Mouse (Mus musculus): ENCODE measurements around the gene Col25a1.

The Col25a1 gene

GRCm38 (mm10) chr3:130494192-130494591 is 362.9 kb downstream of the Col25a1 start:
- DNase-seq = no peak

- DNase-seq = peak; percentile 19
These were observed 363.5 kb downstream of the Col25a1 start for GRCm38 (mm10) chr3:130494665-130495396.

GRCm38 (mm10) chr3:130497036-130497435 is 365.7 kb downstream of the Col25a1 start:
- DNase-seq = no peak

- no peak for DNase-seq
These were observed 370.4 kb downstream of the Col25a1 start for GRCm38 (mm10) chr3:130501713-130502112.

GRCm38 (mm10) chr3:130508330-130508729 is 377.0 kb downstream of the Col25a1 start:
- no peak for DNase-seq

GRCm38 (mm10) chr3:130518457-130518879 is 387.2 kb downstream of the Col25a1 start:
- DNase-seq = no peak

- no peak for DNase-seq
These were observed 390.7 kb downstream of the Col25a1 start for GRCm38 (mm10) chr3:130521834-130522476.

- DNase-seq = no peak
These were observed 391.7 kb downstream of the Col25a1 start for GRCm38 (mm10) chr3:130523019-130523418.

- no peak for DNase-seq
These were observed 393.3 kb downstream of the Col25a1 start for GRCm38 (mm10) chr3:130524367-130525137.

- DNase-seq = no peak
These were observed 403.7 kb downstream of the Col25a1 start for GRCm38 (mm10) chr3:130535021-130535420.

GRCm38 (mm10) chr3:130541541-130541940 is 410.2 kb downstream of the Col25a1 start:
- DNase-seq = no peak

- DNase-seq = no peak
These were observed 414.7 kb downstream of the Col25a1 start for GRCm38 (mm10) chr3:130545995-130546394.

- no peak for DNase-seq
These were observed 417.8 kb downstream of the Col25a1 start for GRCm38 (mm10) chr3:130549066-130549465.

GRCm38 (mm10) chr3:130556263-130556662 is 425.0 kb downstream of the Col25a1 start:
- no peak for DNase-seq

- no peak for DNase-seq
These were observed 434.3 kb downstream of the Col25a1 start for GRCm38 (mm10) chr3:130565586-130565985.

- no peak for DNase-seq
These were observed 437.2 kb downstream of the Col25a1 start for GRCm38 (mm10) chr3:130568331-130569095.

- DNase-seq = no peak
These were observed 441.9 kb downstream of the Col25a1 start for GRCm38 (mm10) chr3:130573243-130573642.

GRCm38 (mm10) chr3:130574652-130575051 is 443.4 kb downstream of the Col25a1 start:
- peak; percentile 12 for DNase-seq

- no peak for DNase-seq
These were observed 445.4 kb downstream of the Col25a1 start for GRCm38 (mm10) chr3:130576683-130577082.

- no peak for DNase-seq
These were observed 448.2 kb downstream of the Col25a1 start for GRCm38 (mm10) chr3:130579501-130579900.

GRCm38 (mm10) chr3:130581577-130581976 is 450.3 kb downstream of the Col25a1 start:
- no peak for DNase-seq

- no peak for DNase-seq
These were observed 451.8 kb downstream of the Col25a1 start for GRCm38 (mm10) chr3:130582903-130583664.
